ENCODE assay signal across 35 mouse cellular contexts in the genomic region with DNA sequence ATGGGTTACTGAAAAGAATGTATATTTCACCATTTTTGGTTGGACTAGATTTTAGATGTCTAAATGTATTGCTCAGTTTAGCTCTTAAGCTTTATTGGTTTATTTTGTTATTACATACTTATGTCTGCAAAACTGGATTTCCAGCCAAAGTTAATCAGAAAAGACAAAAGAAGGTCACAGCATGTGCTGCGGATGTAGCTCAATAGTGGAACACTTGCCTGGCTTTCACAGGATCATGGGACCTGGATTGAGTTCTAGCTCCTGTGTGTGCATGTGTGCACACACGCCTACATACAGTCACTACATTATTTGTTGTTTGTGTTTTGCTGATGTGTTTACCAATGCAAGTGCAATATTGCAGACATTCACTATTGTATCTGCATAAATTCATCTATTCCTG.
"Had no signal": no experiment of that assay in that cellular context is flagged by ENCODE, and none has a peak within 500 bp of the region (broad histone marks: within the 10 kb centered on the region; RNA-seq: fewer than 3 reads in every experiment).

No protein-coding gene starts in this region.

- H3K9me3 ChIP-seq: heart, embryonic 10.5 days; heart, embryonic 12.5 days; heart, embryonic 13.5 days; heart, embryonic 15.5 days; hindbrain, embryonic 10.5 days; hindbrain, embryonic 12.5 days; hindbrain, embryonic 13.5 days; hindbrain, embryonic 15.5 days; intestine, embryonic 15.5 days; kidney, embryonic 15.5 days had no signal

- H3K4me3 ChIP-seq: heart, embryonic 10.5 days; heart, embryonic 12.5 days; heart, embryonic 13.5 days; heart, embryonic 15.5 days; hindbrain, embryonic 10.5 days; hindbrain, embryonic 12.5 days; hindbrain, embryonic 13.5 days; hindbrain, embryonic 15.5 days; intestine, embryonic 15.5 days; kidney, embryonic 15.5 days; layer of hippocampus, adult 2 months had no signal

- H3K27me3 ChIP-seq: heart, embryonic 12.5 days; heart, embryonic 13.5 days; heart, embryonic 15.5 days; hindbrain, embryonic 12.5 days; hindbrain, embryonic 13.5 days; hindbrain, embryonic 15.5 days; intestine, embryonic 15.5 days; kidney, embryonic 15.5 days had no signal

- H3K36me3 ChIP-seq: heart, embryonic 10.5 days; heart, embryonic 12.5 days; heart, embryonic 13.5 days; heart, embryonic 15.5 days; hindbrain, embryonic 10.5 days; hindbrain, embryonic 12.5 days; hindbrain, embryonic 13.5 days; hindbrain, embryonic 15.5 days; intestine, embryonic 15.5 days; kidney, embryonic 15.5 days had no signal

- H3K4me1 ChIP-seq: hindbrain, embryonic 12.5 days; intestine, embryonic 15.5 days had no signal

- H3K4me2 ChIP-seq: heart, embryonic 11.5 days; heart, embryonic 12.5 days; heart, embryonic 13.5 days; heart, embryonic 15.5 days; hindbrain, embryonic 12.5 days; hindbrain, embryonic 13.5 days; hindbrain, embryonic 14.5 days; hindbrain, embryonic 15.5 days; intestine, embryonic 15.5 days; kidney, embryonic 15.5 days had no signal

- ATAC-seq: hindbrain, embryonic 16.5 days; hindbrain, postnatal 0 days; inflammation-experienced regulatory T-cells, adult 6 months; intestine, embryonic 15.5 days; intestine, embryonic 16.5 days; intestine, postnatal 0 days had no signal

- DNase-seq: heart, postnatal 10 days; heart, postnatal 14 days; heart, postnatal 36 days; heart, postnatal 4 days; kidney, adult 11 months; kidney, adult 18-20 months; kidney, adult 2 months; kidney, adult 8-10 months; kidney, adult 9 months; kidney, postnatal 10 days; kidney, postnatal 14 days; kidney, postnatal 25 days; kidney, postnatal 36 days; kidney, postnatal 4 days; layer of hippocampus, adult 9-11 months; layer of hippocampus, postnatal 36 days had no signal

- H3K9ac ChIP-seq: heart, embryonic 12.5 days; heart, embryonic 13.5 days; heart, embryonic 15.5 days; hindbrain, embryonic 12.5 days; hindbrain, embryonic 13.5 days; hindbrain, embryonic 14.5 days; hindbrain, embryonic 15.5 days; intestine, embryonic 15.5 days; kidney, embryonic 15.5 days had no signal

- H3K27ac ChIP-seq: heart, embryonic 10.5 days; heart, embryonic 13.5 days; heart, embryonic 15.5 days; hindbrain, embryonic 10.5 days; hindbrain, embryonic 12.5 days; hindbrain, embryonic 13.5 days; hindbrain, embryonic 14.5 days; hindbrain, embryonic 15.5 days; hindbrain, postnatal 0 days; intestine, embryonic 15.5 days; kidney, embryonic 15.5 days; kidney, postnatal 0 days; layer of hippocampus, adult 2 months had no signal
